Mouse (Mus musculus) inflammation-experienced regulatory T-cells, adult 6 months (primary cell): ENCODE data around the gene Tsga10ip. TPM values are rescaled to one million over a fixed set of nuclear protein-coding genes. Genes with fewer than 3 reads are reported as not detected.
"Not testable (repeated sequence)": the region's sequence is repeated elsewhere in the genome, so short reads cannot be mapped to it uniquely, and the experiment has no call there.

ENCODE experiments used
- ATAC-seq: one replicate; pipeline ENCODE4 v1.8.0; 2017
- polyA plus RNA-seq, 3 experiments: library from polyadenylated mRNA; unstranded; fragments of 100-300 nt; shearing (Covaris generic); gene quantifications; one replicate each; pipeline ENCODE4 v1.2.1; 2017

Tsga10ip gene
- polyA plus RNA-seq, 3 experiments from 2014 or later: not detected

DNA sequence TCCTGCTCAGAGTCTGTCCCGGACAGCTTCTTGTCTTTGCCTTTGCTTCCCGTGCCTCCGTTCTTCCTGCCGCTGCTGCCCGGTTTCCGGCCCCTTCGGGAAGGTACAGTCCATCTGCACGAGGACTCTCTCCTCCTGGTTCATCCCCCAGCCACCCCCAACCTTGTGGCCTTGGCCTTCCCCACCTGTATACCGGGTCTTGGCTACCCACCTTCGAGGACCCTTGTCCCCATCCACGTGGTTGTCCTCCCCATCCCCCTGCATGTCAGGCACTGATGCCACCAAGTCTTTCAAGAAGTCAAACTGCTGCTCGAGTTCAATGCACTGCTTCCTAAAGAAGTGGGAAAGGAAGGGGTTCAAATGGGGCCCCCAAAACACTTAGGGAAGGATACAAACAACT, 21.2 kb upstream of the Tsga10ip start:
- ATAC-seq: no peak

DNA sequence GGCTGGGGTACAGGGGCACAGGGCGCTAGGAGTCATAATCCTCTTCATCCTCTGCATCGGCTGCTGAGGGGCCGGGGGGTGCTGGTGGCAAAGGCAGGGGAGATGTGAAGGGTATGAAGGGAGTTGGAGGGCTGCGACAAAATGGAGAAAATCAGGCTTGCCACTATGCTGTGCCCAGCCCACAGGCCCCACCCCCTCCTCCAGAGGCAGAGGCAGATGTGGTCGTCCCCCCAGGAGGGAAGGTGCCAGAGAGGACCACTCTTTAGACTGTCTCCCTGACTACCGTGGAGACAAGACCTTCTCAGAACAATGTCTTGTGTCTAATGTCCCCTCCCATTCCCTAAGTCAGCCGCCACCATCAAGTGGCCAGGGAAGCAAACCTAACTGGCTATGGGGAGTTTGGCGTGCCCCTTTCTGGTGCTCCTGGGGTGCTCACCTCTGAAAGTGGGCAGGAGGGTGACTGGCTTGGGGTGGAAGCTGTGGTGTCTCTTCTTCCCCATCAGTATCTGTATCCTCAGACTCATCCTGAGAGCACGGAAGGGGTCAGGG, 20.6 kb upstream of the Tsga10ip start:
- ATAC-seq: no peak

DNA sequence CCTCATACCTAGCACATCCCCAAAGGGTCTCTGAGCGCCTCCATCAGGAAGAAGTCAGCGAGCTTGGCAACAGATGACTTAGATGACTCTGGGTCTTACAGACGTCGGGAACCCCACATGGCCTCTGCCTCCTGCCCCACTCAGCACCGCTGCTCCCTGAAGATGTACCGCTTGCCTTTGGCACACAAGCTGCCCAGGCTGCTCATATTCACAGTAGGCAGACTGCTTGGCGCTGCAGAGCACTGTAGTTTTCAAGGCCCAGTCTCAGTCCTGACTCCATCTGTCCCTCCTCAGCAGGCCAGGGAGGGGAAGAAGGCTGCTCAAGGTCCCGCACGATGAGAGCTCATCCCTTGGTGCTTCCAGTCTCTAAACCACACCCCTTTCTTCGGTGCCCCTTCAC, 19.9 kb upstream of the Tsga10ip start:
- no peak for ATAC-seq

DNA sequence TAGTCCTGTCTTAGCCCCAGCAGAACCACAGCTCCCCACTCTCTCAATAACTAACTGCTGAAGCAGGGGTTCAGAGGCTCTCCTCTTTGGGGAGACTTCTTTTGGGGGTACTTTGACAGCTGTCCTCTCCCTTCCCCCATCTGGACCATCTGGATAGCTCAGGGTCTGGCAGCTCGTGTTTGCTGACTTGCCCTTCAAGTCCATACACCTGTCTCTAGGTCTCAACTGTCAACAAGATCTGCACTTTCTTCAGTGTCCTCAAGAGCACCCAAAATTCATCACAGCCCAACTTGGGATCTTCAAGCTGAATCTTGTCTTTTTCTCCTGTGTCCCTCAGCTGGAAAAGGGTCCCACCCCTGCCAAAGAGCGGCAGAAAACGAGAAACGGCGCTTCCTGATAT, 19.5 kb upstream of the Tsga10ip start:
- ATAC-seq: no peak

DNA sequence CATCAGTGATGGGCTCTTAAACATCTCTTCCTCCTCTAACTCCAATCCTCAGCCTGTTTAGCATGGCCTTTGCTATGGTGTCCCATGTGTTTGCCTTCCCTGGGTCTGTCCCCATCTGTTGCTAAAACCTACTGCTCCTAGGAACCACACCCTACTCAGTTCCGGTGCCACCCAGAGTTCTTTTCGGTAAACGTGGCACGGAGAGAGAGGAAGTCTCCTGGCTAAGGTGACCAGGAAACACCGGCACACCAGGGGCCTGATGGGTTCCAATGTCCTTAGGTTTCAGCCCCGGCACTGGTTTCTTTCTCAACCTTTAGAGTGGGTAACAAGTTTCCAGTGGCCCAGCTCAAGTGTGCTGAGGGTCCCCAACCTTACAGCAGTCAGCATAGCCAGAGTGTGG, 18.3 kb upstream of the Tsga10ip start:
- no peak for ATAC-seq

DNA sequence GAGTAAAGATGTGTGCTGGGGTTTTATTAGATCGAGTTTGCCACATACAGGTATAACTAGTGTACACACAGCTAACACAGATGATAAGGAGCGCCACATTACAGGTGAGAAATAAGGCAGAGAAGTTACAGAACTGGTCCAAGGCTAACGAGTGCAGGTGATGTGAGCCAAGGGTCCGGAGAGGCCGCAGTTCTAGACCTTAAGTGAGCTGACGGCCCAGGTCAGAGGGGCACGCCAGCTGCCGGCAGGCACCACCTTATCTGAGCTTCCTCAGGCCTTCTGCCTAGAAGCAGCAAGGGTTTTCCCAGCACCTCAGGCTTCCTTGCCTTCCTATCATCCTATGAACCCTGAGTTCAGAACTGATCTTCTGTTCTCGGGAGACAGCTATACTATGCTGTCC, 17.3 kb upstream of the Tsga10ip start:
- no peak for ATAC-seq

DNA sequence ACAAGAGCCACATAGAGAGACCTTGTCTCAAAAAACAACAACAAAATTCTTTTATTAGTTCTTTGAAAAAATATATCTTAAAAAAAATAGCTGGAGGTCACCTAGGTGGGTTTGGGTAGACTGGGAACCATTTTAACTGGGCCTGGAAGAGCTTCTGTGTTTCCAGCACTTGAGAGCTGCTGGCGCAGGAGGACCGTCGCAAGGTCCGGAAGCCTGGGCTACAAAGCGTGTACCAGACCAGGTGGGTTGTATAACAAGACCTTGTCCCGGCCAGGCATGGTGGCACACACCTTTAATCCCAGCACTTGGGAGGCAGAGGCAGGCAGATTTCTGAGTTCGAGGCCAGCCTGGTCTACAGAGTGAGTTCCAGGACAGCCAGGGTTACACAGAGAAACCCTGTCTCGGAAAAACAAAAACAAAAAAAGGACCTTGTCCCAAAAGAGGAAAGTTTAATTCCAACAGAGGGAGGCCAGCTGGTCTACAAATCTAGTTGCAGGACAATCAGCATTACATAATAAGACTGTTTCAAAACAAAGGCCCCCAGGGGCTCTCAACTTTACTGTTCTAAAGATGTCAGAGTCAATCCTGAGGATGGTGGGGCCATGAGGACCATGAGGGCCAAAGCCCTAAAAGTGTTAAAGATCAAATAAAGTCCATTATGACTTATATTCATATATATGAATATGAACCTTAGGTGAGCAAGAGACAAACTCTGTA, 16.6 kb upstream of the Tsga10ip start:
- no peak for ATAC-seq

DNA sequence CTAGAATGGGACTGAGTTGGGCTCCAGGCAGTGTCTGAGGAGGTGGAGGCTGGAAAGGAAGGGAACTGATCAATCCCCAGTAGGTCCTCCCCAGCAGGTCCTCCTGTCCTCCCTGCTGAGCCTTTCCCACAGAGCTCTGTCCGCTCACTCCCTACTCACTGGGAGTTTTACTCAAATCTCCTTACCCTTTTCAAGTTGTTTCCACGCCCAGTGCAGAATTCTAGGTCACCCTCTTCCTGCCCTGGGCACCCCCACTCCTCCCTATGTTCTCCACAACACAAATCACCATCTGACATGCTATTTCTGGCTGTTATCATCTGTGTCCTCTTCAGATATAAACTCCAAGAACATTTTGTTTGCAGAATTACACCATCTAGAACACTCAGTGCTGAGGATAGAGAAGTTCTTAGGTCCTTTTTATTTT, 12.2 kb upstream of the Tsga10ip start:
- ATAC-seq: no peak

DNA sequence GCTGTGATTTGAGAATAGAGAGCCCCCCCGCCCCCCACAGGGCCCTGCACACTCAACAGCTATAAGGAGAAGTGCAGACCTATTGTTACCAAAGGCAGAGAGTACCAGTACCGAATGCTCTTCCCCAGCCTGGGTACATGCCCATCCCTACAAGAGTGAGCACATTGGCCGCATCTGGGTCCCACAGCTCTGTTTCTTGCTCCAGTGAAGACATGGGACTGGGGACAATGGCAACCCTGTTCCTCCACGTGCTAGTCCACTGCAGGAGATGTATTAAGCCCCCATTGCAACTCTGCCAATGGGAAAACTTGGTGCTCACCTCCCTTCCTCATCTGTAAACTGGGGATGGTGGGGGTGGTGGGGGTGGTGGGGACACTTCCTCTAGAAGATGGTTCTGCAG, 11.5 kb upstream of the Tsga10ip start:
- no peak for ATAC-seq

DNA sequence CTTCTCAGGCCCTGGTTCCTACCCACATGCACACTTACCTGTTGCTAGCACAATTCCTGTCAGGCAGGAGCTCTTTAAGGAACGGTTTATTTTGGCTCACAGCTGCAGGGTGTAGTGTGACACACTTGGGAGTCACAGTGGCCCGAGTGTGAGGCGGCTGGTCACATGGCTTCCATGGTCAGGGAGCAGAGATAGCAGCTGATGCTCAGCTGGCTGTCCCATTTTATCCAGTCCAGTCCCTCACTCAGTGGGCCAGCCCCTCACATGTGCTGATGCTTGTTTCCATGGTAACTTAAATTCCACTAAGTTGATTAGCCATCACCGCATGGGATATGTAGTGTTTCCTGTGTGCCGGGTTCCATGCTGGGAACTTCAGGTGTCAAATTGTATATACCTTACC, 9.6 kb upstream of the Tsga10ip start:
- ATAC-seq: no peak

DNA sequence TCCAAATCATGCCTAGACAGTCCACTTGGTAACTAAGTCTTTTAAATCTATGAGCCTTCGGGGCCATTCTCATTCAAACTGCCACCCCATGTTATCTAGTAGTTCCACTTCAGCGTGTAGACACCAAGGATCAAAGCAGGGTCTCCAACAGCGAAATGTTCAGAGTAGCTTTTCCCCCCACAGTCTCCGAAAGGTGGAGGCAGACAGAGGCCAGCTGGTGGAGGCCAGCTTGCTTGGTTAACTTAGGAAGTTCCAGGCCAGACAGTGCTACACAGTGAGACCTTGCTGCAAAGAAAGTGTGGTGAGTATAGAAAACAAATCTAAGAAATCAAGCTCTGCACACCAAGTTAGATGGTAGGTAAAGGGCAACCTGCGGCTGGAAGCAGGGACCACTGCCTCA, 8.3 kb upstream of the Tsga10ip start:
- no peak for ATAC-seq

DNA sequence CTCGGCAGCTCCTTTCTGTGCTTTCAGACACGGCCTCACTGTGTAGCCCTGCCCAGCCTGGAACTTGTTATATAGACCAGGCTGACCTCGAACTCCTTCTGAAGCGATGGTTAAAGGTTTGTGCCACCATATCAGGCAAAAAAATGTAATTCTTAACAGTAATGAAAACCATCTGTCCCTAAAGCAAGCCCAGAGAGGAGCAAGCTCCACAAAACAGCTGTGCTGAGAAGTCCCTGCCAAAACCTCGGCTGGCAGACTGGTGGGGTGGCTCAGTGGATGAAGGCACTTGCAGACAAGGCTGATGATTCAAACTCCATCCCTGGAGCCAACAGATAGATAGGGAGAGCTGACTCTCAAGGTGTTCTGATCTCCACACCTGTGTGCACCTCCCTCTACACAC, 6.7 kb upstream of the Tsga10ip start:
- ATAC-seq: no peak

DNA sequence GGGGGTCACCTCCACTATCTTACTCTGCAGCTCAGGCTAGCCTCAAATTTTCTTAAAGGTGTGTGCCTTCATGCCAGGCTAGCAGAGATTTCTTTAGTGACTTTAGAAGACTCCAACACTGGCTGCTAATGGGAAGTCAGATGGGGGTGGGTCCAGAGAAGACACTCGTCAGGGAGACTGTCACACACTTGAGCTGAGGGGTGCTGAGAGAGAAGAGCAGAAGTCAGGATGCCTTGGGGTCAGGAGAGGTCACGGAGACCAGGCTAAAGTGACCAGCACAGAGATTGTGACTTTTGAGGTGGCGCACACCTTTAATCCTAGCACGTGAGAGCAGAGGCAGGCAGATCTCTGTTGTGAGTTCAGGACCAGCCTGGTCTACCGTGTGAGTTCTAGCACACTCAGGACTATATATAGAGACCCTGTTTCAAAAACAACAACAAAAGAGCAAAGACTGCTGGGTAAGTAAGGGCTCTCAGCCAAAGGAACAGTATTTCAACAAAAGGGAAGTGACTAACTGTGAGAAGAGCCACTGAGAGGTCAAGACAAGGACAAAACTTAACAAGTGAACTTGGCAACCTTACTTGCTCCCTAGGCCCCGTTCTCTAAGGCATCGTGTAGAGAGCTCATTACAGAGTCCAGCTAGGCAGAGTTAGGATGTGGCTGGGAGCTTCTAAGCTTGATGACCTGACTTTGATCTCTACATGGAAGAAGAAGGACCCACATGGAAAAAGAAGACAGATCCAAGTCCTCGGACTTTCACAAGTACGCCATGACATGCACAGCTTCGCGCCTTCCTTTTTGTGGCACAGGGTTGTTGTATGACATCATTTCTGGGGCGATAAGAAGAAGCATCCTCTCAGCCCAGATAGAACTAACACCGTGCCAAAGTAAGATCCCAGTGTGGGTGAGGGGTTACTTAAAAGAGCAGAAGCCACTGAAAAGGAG, 6.0 kb upstream of the Tsga10ip start:
- ATAC-seq: no peak

DNA sequence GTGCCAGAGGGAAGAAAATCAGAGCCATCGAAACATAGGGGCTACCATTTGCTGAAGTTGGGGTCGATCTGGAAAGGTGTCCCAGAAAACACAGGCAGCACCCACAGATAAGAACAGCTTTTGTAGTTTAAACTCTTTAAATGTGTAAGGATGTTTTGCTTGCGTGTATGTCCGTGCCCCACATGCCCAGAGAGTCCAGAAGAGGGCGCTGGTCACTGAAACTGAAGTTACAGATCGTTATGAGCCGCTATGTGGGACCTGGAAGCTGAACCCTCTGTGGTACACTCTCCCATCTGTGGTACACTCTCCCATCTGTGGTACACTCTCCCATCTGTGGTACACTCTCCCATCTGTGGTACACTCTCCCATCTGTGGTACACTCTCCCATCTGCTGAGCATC, 4.8 kb upstream of the Tsga10ip start:
- no peak for ATAC-seq

DNA sequence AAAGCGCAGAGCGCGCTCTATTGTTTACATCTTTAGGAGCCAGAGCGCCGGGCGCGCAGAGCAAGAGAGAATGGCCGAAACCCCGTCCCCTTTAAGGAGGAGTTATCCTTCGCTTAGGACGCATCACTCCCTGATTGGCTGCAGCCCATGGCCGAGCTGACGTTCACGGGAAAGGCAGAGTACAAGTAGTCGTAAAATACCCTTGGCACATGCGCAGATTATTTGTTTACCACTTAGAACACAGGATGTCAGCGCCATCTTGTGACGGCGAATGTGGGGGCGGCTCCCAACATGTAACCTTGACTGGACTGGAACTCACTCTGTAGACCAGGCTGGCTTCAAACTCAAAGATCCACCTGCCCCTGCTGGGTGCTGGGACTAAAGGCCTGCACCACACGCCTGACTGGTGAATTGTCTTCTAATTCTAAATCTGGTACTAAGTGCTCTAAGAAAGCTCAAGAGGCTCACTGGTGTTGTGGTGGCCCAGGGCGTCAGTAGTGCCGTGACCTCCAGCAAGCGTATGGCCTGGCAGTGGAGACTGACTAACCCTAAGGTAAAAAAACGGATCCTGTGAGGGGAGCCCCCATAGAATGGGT, 4.3 kb upstream of the Tsga10ip start:
- ATAC-seq: peak; percentile 52

DNA sequence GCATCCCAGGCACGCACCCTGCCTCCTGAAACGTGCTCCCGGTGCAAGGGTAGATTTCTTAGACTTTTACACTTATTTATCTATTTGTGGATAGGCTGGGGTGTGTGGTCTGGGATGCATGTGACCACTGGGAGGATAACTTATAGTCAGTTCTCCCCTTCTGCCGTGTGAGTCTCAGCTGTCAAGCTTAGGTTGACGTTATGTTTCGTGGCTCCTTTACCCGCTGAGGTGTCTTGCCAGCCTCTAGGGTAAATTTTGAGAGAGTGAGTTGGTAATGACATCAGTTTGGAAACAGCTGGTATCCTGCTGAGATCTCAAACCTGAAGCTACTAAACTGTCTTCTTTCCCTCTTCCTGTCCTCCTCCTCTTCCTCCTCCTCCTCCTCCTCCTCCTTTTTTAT, 3.6 kb upstream of the Tsga10ip start:
- peak; percentile 70 for ATAC-seq

DNA sequence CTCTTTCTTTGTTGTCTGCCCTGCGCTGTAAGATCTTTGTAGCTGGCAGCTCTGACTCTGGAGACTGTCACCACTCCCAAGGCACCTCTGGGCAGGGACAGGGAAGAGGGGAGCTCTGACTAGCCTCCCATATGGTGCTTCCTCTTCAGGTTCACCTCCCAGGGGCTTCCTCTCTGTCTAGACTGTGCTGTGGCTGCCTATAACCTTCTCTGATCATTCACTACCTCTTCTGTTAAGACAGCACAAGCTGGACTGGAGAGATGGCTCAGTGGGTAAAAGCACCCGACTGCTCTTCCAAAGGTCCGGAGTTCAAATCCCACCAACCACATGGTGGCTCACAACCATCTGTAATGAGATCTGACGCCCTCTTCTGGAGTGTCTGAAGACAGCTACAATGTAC, 1.3 kb downstream of the Tsga10ip start:
- ATAC-seq: not testable (repeated sequence)

DNA sequence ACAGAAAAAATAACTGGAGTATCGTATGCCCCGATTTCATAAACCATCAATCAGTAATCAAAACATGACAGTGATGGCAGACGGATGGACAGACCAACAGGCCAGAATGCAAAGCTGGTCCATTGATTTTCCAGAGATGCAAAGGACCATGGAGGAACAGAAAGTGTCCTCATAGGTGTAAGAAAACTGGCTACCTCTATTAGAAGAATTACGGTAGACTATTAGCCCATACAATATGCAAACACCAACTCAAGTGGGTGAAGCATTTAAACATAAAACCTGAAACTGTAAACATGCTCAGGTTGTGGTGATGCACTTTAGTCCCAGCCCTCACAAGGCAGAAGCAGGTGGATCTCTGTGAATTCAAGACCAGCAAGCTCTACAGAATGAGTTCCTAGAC, 7.0 kb downstream of the Tsga10ip start:
- ATAC-seq: no peak

DNA sequence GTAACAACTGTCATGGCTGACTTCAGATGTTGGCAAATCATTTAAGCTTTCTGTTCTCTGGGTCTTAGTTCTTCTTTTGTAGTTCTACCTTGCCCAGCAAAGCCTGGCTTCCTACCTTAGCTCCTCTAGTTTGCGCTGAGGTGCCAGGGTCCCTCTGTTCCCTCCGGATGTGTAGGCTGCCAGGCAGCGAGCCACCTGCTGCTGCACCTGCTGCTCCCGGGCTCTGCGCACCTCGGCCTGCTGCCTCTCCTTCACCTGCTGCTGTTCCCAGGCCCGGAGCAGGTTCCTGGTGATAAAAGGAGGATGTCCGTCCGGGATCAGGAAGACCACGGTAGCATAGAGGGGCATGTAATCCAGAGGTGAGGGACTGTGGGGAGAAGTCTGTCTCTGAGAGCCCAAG, 8.2 kb downstream of the Tsga10ip start:
- ATAC-seq: no peak

DNA sequence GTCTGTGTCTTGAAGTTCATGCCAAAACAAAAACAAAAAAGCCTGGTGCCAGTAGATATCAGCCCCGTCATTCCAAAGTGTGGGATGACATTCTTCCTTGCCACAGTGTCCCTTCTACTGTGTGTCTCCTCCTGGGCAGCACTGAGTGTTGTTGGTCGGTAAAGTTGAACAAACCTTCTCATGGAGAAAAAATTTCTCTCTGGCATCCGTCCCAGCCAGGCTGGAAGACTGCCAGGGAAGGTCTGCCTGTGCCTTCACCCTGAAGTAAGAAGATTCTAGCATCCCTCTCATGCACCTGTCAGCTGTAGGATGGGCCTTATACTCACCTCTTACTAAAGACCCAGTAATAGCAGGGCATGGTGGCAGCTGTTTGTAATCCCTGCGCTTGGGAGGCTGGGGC, 9.4 kb downstream of the Tsga10ip start:
- ATAC-seq: no peak

DNA sequence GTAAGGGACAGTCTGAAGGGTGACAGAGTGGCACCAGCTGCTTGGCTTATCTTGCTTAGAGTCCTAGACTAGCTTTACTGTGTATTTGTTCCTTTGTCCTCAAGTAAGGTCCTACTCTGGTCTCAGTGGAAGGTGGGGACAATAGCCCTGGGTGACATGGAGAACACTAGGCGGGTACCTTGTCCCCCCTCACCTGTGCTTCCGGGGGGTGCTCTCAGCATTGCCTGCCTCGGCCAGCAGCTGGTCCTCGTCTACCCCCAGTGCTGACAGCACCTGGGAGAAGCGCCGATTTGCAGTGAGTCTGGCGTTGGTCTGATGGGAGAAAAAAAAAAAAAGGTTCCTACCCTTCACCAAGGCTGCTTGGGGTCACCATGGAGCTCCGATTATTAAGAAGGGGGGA, 11.9 kb downstream of the Tsga10ip start:
- ATAC-seq: no peak

DNA sequence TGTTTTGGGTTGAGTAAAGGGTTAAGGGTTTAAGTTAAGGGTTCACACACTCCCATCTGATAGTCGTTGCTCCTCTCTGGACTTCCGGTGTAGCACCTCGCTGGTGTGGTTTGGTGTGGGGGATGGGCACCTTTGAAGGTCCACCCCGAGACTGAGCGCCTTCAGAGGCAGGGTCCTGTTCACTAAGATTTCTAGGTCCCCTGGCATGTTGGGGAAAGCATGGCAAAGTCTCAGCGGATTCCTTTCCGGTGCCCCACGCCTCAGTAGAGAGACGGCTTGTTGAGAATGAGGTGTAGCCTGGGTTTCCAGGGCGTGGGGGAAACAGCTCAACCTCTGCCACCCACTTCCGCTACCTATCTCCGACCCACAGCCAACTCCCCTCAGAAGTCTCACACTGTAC, 12.7 kb downstream of the Tsga10ip start:
- ATAC-seq: peak; percentile 84

DNA sequence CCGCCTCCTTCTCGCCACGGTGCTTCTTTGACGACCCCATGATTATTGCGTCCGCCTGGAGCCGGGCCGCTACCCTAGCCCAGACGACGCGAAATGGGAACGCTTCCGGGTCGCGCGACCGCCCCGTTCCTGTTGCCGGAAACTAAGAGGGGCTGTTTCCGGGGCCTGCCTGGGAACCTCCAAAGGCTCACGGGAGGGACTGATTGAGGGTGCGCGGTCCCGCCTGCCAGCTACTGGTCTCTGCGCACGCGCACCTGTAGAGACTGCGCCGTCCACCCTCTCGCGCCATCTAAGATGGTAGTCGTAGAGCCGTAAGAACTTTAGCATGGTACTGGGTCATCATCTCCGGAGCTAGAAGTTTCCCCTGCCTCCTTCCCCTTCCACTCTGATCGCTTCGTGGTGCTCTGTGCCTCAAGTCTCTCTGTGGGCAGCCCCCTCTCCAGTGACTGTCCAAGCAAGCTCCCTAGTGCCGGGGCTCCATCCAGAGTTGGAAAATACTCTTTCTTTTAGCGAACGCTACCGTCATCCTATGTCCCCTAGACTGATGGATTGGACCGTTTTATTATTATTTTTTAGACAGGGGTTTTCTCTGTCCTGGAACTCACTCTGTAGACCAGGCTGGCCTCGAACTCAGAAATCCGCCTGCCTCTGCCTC, 13.6 kb downstream of the Tsga10ip start, which contains the start of gene Sart1:
Gene Sart1 (minus strand): TSS at position 116 of the 655 bp plus-strand sequence.
- ATAC-seq: peak; percentile 86
